Mouse (Mus musculus) lung, adult 10 weeks (tissue): ENCODE measurements around the gene Pgm5. TPM values are rescaled to one million over a fixed set of nuclear protein-coding genes. Genes with fewer than 3 reads are reported as not detected.

ENCODE experiments used
- polyA plus RNA-seq: library from polyadenylated mRNA; stranded (reverse); fragments of 350-450 nt; fragmentation: Illumina TruSeq; extraction: RNeasy Lipid Tissue Mini Kit (QIAGEN cat#74804); gene quantifications from one replicate; pipeline ENCODE4 v1.2.3, GENCODE M21; 2014; ENCODE audit warnings: low read depth, low replicate concordance; ENCODE audit not compliant: insufficient read depth

Pgm5 gene
- polyA plus RNA-seq: 12.8 TPM

GRCm38 (mm10) chr19:24861612-24862451 lies at the start of gene Pgm5:
Gene Pgm5 (minus strand): TSS chr19:24861855.

GRCm38 (mm10) chr19:24900581-24901220 lies 39.0 kb upstream of the Pgm5 start, which contains the start of gene Foxd4:
Gene Foxd4 (minus strand): TSS chr19:24901197.

GRCm38 (mm10) chr19:24875129-24875870 lies 13.6 kb upstream of the Pgm5 start, which contains the start of gene Gm10053:
Gene Gm10053 (plus strand): TSS chr19:24875686.

GRCm38 (mm10) chr19:24673762-24674161 lies 187.9 kb downstream of the Pgm5 start, which contains the start of gene Tmem252:
Gene Tmem252 (plus strand): TSS chr19:24674008.

Other genes starting within 250 kb of the Pgm5 start
- gene Tmem252, start 187.8 kb downstream of the Pgm5 start, polyA plus RNA-seq: 2.6 TPM
- gene Gm10053, start 13.8 kb upstream of the Pgm5 start, polyA plus RNA-seq: 82.8 TPM
- not detected for gene Foxd4, start 39.3 kb upstream of the Pgm5 start, polyA plus RNA-seq
- gene Cbwd1, start 99.8 kb upstream of the Pgm5 start, polyA plus RNA-seq: 8.0 TPM
- 8.2 TPM for gene Dock8, start 137.7 kb upstream of the Pgm5 start, polyA plus RNA-seq